Mouse (Mus musculus): ENCODE measurements around the gene Mob1b. TPM values are rescaled to one million over a fixed set of nuclear protein-coding genes. Genes with fewer than 3 reads are reported as not detected.

Mob1b gene
- total RNA-seq, 1 experiment from 2014 or later = 16.4 TPM

Other genes with a start within 250 kb of the Mob1b start
- not detected in 2 replicates for gene Enam, start 232.9 kb upstream of the Mob1b start, total RNA-seq (2017)
- 6.8 and 8.2 TPM in 2 replicates for gene Jchain, start 193.0 kb upstream of the Mob1b start, total RNA-seq (2017)
- 56.3 and 59.2 TPM in 2 replicates for gene Utp3, start 166.4 kb upstream of the Mob1b start, total RNA-seq (2017)
- gene Rufy3, start 155.8 kb upstream of the Mob1b start, total RNA-seq (2017) = 17.1 and 22.7 TPM in 2 replicates
- 49.4 and 70.2 TPM in 2 replicates for gene Grsf1, start 44.7 kb upstream of the Mob1b start, total RNA-seq (2017)
- gene Dck, start 44.1 kb downstream of the Mob1b start, total RNA-seq (2017) = 146 and 157 TPM in 2 replicates
- 0.23 TPM in 1 of 2 replicates, not detected in the other for gene Slc4a4, start 166.0 kb downstream of the Mob1b start, total RNA-seq (2017)

Measured in neutrophil, adult 5-6 weeks (primary cell).